Mouse (Mus musculus): ENCODE measurements around the gene Olfm1. TPM values are rescaled to one million over a fixed set of nuclear protein-coding genes. Genes with fewer than 3 reads are reported as not detected.

The Olfm1 gene
- polyA plus RNA-seq, 1 experiment from 2014 or later = 227 TPM

DNA sequence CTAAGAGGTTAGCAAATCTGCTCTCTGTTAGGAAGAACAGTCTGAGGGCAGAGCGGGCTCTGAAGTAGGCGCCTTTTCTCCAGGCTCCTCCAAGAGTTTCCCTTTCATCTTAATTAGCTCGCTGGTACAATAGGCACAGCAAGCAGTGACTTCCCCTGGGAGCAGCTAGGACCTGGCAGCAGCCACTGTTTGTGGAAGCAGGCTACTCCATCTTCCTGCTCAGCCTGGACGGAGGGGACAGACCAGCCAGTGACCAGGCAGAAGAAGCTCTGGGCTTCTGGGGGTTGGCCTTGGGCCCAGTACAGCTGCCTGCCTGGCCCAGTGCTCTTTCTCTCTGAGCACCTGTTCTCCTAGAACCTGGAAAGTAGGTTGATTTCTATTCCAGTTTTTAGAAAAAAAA is 77.8 kb downstream of the Olfm1 start:
- ATAC-seq = no peak
- Histone ChIP-seq H3K27me3 (replicated peaks; ENCODE audit: control insufficient read depth, insufficient read depth, low read length) (no peaks in the 10 kb centered on the region), H3K9me3 (ENCODE audit: control insufficient read depth, low read length) (no peaks in the 10 kb centered on the region), H3K27ac (ENCODE audit: low read length) (no peak overlapping the region), H3K4me3 (replicated peaks; ENCODE audit: low read length) (no peak overlapping the region), H3K9ac (replicated peaks; ENCODE audit: low read depth, low read length) (no peak overlapping the region), H3K4me2 (ENCODE audit: low read length) (no peak overlapping the region), H3K36me3 (ENCODE audit: control insufficient read depth, insufficient read depth) (no peaks in the 10 kb centered on the region), H3K4me1 (replicated peaks; ENCODE audit: control insufficient read depth, insufficient read depth, low read length) (peaks cover 7% of the 10 kb centered on the region)
- 2% methylated on average over 4 of the region's 4 CpGs for WGBS

DNA sequence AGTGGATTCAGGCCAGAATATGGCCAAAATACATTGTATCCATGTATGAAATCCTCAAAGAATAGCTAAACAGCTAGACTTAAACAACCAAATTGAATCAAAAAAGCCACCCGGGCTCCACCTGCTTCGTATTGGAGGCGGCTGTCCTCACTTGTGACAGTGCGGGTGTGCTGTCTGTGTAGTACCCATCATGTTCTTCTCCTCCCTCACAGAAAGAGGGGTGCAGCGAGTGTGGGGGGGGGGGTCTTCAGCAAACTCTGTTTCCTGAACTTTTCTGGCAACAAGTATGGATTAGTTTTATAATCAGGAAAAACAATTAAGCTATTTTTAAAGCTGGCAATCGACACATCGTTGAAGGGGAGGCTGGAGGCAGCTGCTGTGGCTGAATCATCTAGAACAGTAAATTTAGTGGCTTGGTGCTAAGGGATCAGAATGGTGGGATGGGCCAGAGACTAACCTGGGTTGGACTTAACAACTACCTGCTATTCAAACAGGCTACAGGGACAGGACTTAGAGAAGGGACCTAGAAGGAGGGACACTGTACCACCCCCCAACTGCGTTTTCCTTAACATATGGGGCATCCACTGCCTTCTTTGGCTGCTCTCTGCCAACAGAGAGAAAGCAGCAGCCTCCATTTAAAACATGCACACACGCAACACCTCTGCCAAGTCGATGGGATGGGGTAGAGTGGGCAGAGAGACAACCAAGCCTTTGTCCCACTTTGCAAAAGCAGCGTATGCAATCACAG is 79.6 kb downstream of the Olfm1 start:
- H3K9ac ChIP-seq (replicated peaks; ENCODE audit: low read depth, low read length) = no peak overlapping the region
- H3K4me1 ChIP-seq (replicated peaks; ENCODE audit: control insufficient read depth, insufficient read depth, low read length) = peaks cover 7% of the 10 kb centered on the region
- H3K4me3 ChIP-seq (replicated peaks; ENCODE audit: low read length) = no peak overlapping the region
- H3K27me3 ChIP-seq (replicated peaks; ENCODE audit: control insufficient read depth, insufficient read depth, low read length) = no peaks in the 10 kb centered on the region
- H3K4me2 ChIP-seq (ENCODE audit: low read length) = no peak overlapping the region
- no peak overlapping the region for H3K27ac ChIP-seq (ENCODE audit: low read length)
- no peaks in the 10 kb centered on the region for H3K9me3 ChIP-seq (ENCODE audit: control insufficient read depth, low read length)
- 60% methylated on average over 11 of the region's 11 CpGs for WGBS
- no peaks in the 10 kb centered on the region for H3K36me3 ChIP-seq (ENCODE audit: control insufficient read depth, insufficient read depth)
- no peak for ATAC-seq

DNA sequence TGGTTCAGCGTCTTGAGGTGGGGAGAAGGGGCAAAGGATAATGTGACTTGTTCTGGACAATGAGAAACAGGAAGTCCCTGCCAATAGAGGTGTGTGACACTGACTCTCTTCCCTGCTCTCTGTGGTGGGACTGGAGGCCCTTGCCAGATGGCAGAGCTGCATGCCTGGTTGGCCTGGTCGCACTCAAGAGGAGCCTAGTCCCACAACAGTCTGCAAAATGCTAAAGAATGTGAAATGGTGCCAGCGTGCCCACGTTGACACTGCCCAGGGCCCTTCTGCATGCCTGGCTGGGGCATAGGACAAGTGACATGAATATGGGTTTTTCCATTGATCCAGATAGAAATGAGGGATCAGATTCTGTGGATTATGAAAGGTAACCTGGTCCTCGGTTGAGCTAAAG is 81.2 kb downstream of the Olfm1 start:
- WGBS = 87% methylated on average over 5 of the region's 5 CpGs
- H3K36me3 ChIP-seq (ENCODE audit: control insufficient read depth, insufficient read depth) = no peaks in the 10 kb centered on the region
- H3K4me3 ChIP-seq (replicated peaks; ENCODE audit: low read length) = no peak overlapping the region
- no peak overlapping the region for H3K4me2 ChIP-seq (ENCODE audit: low read length)
- no peaks in the 10 kb centered on the region for H3K27me3 ChIP-seq (replicated peaks; ENCODE audit: control insufficient read depth, insufficient read depth, low read length)
- no peak overlapping the region for H3K27ac ChIP-seq (ENCODE audit: low read length)
- no peaks in the 10 kb centered on the region for H3K9me3 ChIP-seq (ENCODE audit: control insufficient read depth, low read length)
- no peak overlapping the region for H3K9ac ChIP-seq (replicated peaks; ENCODE audit: low read depth, low read length)
- ATAC-seq = no peak
- peaks cover 7% of the 10 kb centered on the region for H3K4me1 ChIP-seq (replicated peaks; ENCODE audit: control insufficient read depth, insufficient read depth, low read length)

DNA sequence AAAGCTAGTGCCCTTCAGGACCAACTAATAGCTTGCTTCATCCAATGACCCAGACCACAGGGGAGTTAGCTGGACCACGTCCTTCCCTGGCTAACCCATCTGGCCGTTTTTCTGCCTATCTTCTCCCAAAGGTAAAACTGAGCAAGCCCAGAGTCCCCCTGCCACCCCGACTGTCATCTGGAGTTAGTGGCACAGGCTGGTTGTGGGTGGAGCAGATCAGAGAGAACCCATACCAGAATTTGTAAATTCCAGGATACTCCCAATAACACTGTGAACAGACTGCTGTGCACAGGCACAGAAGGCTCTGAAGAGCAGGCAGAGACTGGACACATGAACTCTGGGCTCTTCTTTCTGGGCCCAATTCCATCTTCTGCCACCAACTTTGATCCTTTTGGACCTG is 82.6 kb downstream of the Olfm1 start:
- H3K27me3 ChIP-seq (replicated peaks; ENCODE audit: control insufficient read depth, insufficient read depth, low read length) = no peaks in the 10 kb centered on the region
- H3K4me2 ChIP-seq (ENCODE audit: low read length) = no peak overlapping the region
- no peak for ATAC-seq
- H3K4me3 ChIP-seq (replicated peaks; ENCODE audit: low read length) = no peak overlapping the region
- 72% methylated on average over 3 of the region's 3 CpGs for WGBS
- no peak overlapping the region for H3K27ac ChIP-seq (ENCODE audit: low read length)
- no peaks in the 10 kb centered on the region for H3K36me3 ChIP-seq (ENCODE audit: control insufficient read depth, insufficient read depth)
- H3K9ac ChIP-seq (replicated peaks; ENCODE audit: low read depth, low read length) = no peak overlapping the region
- no peaks in the 10 kb centered on the region for H3K9me3 ChIP-seq (ENCODE audit: control insufficient read depth, low read length)
- peaks cover 7% of the 10 kb centered on the region for H3K4me1 ChIP-seq (replicated peaks; ENCODE audit: control insufficient read depth, insufficient read depth, low read length)

DNA sequence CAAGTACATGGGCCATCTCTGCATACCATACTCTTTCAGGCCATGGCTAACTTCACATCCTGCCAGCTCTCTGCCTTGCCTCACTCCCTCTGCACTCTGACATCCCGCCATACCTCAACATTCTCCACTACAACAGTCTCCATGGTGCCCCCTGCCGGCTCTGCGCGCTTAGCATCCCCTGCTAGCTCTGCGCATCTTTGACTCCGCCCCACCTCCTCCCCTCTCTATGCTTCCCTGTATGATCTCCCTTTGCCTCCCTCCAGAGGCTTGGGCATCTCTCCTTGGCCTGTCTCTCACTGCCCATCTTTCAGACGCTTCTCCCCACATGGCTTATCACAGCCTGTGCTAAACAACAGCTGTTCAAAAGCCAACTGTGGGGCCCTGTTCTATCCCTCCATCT is 85.4 kb downstream of the Olfm1 start:
- no peaks in the 10 kb centered on the region for H3K4me1 ChIP-seq (replicated peaks; ENCODE audit: control insufficient read depth, insufficient read depth, low read length)
- 4% methylated on average over 7 of the region's 7 CpGs for WGBS
- H3K9me3 ChIP-seq (ENCODE audit: control insufficient read depth, low read length) = no peaks in the 10 kb centered on the region
- no peak for ATAC-seq
- no peak overlapping the region for H3K4me2 ChIP-seq (ENCODE audit: low read length)
- no peaks in the 10 kb centered on the region for H3K36me3 ChIP-seq (ENCODE audit: control insufficient read depth, insufficient read depth)
- no peak overlapping the region for H3K27ac ChIP-seq (ENCODE audit: low read length)
- no peak overlapping the region for H3K9ac ChIP-seq (replicated peaks; ENCODE audit: low read depth, low read length)
- no peak overlapping the region for H3K4me3 ChIP-seq (replicated peaks; ENCODE audit: low read length)
- H3K27me3 ChIP-seq (replicated peaks; ENCODE audit: control insufficient read depth, insufficient read depth, low read length) = no peaks in the 10 kb centered on the region

DNA sequence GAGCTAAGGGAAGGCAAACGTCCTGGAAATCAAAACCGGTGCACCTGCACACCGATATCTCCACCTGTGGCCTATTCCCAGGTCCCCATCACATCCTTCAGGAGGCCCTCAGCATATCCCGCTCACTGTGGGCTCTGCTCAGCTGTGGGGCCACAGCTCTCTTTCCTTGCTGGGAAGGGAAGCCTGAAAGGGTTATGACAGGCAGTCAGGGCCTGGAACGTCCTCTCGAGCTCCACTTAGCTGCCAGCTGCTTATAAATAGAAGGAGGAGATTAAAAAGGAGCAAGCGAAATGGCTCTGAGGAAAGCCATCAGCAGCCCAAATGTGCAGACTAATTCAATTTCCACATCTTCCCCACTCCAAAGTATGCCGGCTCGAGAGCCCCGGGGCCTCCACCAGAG is 86.1 kb downstream of the Olfm1 start:
- H3K27ac ChIP-seq (ENCODE audit: low read length) = no peak overlapping the region
- H3K9ac ChIP-seq (replicated peaks; ENCODE audit: low read depth, low read length) = no peak overlapping the region
- H3K4me3 ChIP-seq (replicated peaks; ENCODE audit: low read length) = no peak overlapping the region
- no peaks in the 10 kb centered on the region for H3K36me3 ChIP-seq (ENCODE audit: control insufficient read depth, insufficient read depth)
- ATAC-seq = no peak
- no peaks in the 10 kb centered on the region for H3K9me3 ChIP-seq (ENCODE audit: control insufficient read depth, low read length)
- no peak overlapping the region for H3K4me2 ChIP-seq (ENCODE audit: low read length)
- no peaks in the 10 kb centered on the region for H3K4me1 ChIP-seq (replicated peaks; ENCODE audit: control insufficient read depth, insufficient read depth, low read length)
- no peaks in the 10 kb centered on the region for H3K27me3 ChIP-seq (replicated peaks; ENCODE audit: control insufficient read depth, insufficient read depth, low read length)
- WGBS = 72% methylated on average over 10 of the region's 10 CpGs

Other genes starting within 250 kb of the Olfm1 start
- gene Fcnb, start 108.1 kb upstream of the Olfm1 start, polyA plus RNA-seq (2015; fragmentation: Nextera tagmentation; extraction: Ambion mirVana) = not detected in 2 replicates

Measured in forebrain, embryonic 16.5 days (tissue).